Mouse (Mus musculus) kidney, adult 2 months (tissue): ENCODE results near the gene Amy1.

Experiments used
- CTCF ChIP-seq: fragments of 200-500 bp; conservative IDR thresholded peaks from 2 replicates; pipeline ENCODE4 v1.5.1; 2011; ENCODE audit warnings: low read depth, mild to moderate bottlenecking, control low read depth, low read length, moderate library complexity, mixed read lengths; ENCODE audit not compliant: insufficient read depth, insufficient read length
- POLR2A ChIP-seq: fragments of 200-500 bp; IDR thresholded peaks from one replicate; pipeline ENCODE4 v1.6.1; 2011; ENCODE audit warnings: low read depth, low read length, control low read depth

DNA sequence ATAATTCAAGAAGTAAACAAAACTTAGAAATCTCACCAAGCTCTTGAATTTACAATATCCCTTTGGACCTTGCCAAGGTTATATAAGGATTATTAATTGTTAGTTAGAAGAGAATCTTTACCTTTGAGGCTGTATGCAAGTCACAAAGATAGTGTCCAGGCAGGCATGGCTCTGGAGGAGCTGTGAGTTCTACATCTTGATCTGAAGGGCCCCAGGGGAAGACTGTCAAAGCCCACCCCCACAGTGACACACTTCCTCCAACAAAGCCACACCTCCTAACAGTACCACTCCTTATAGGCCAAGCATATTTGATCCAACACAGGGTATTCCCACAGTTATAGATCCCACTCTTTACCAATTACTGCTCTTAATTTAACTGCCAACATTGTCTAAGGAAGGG lies 27.7 kb upstream of the Amy1 start:
- TF ChIP-seq POLR2A (no peak), CTCF (no peak)
